Mouse (Mus musculus) cerebellum, adult 2 months (tissue): ENCODE data around the gene Usp44. TPM values are rescaled to one million over a fixed set of nuclear protein-coding genes. Genes with fewer than 3 reads are reported as not detected.
"Not testable (repeated sequence)": the region's sequence is repeated elsewhere in the genome, so short reads cannot be mapped to it uniquely, and the experiment has no call there.

Experiments
- DNase-seq, 2 experiments: peaks; one replicate each; pipeline ENCODE4 v3.0.0; 2021
- H3K27ac ChIP-seq: fragments of 200-500 bp; 2 replicates; pipeline ENCODE4 v1.5.1; 2012; ENCODE audit warnings: low read length, control low read depth, inconsistent platforms; ENCODE audit not compliant: insufficient read depth
- H3K27me3 ChIP-seq: fragments of 200-500 bp; 2 replicates; pipeline ENCODE4 v1.6.1; 2012; ENCODE audit warnings: inconsistent platforms, mild to moderate bottlenecking, low read length, moderate library complexity; ENCODE audit not compliant: control insufficient read depth, insufficient read depth
- H3K4me1 ChIP-seq: fragments of 200-500 bp; 2 replicates; pipeline ENCODE4 v1.6.1; 2011; ENCODE audit warnings: low read length; ENCODE audit not compliant: control insufficient read depth, insufficient read depth
- H3K4me3 ChIP-seq: fragments of 200-500 bp; replicated peaks from 2 replicates; pipeline ENCODE3; 2011; ENCODE audit warnings: mild to moderate bottlenecking, low read depth, low read length, control low read depth; ENCODE audit not compliant: insufficient read depth
- CTCF ChIP-seq: fragments of 200-500 bp; IDR thresholded peaks from 2 replicates; pipeline ENCODE4 v1.5.1; 2011; ENCODE audit warnings: low read depth, mild to moderate bottlenecking, control low read depth, low read length, moderate library complexity, borderline replicate concordance; ENCODE audit not compliant: insufficient read depth
- POLR2A ChIP-seq: fragments of 200-500 bp; IDR thresholded peaks from 2 replicates; pipeline ENCODE4 v1.6.1; 2011; ENCODE audit warnings: low read length, control low read depth, borderline replicate concordance; ENCODE audit not compliant: insufficient read depth
- WGBS: fragments of 180-500 bp; shearing (Covaris S2); methylation state at CpG from one replicate; pipeline ENCODE4 v1.1.7; 2018; 5-methylcytosine and 5-hydroxymethylcytosine counted together
- polyA plus RNA-seq: library from polyadenylated mRNA; depleted of rRNA; stranded (reverse); fragments of >200 nt; gene quantifications from 2 replicates; pipeline ENCODE4 v1.2.3, GENCODE M21; 2012

Gene Usp44
- polyA plus RNA-seq, 1 experiment: 0.05 TPM

- no peaks in the 10 kb centered on the region for H3K4me1 ChIP-seq
- DNase-seq: no peak
- WGBS: 73% methylated on average over 9 of the region's 9 CpGs
Observed at GRCm38 (mm10) chr10:93832811-93833210, 1.5 kb downstream of the Usp44 start.

GRCm38 (mm10) chr10:93833370-93833698 is 2.0 kb downstream of the Usp44 start:
- DNase-seq: no peak
- Histone ChIP-seq H3K4me1 (no peaks in the 10 kb centered on the region), H3K27me3 (peaks cover 5% of the 10 kb centered on the region; the same call in 1 of the 2 replicates), H3K4me3 (peak overlapping the region; percentile 64), H3K27ac (no peak overlapping the region)
- 2% methylated on average over 16 of the region's 16 CpGs for WGBS
- TF ChIP-seq CTCF (no peak), POLR2A (no peak)

More at GRCm38 (mm10) chr10:93832811-93833210, 1.5 kb downstream of the Usp44 start:
- Histone ChIP-seq H3K27ac (no peak overlapping the region), H3K27me3 (peaks cover 5% of the 10 kb centered on the region; the same call in 1 of the 2 replicates), H3K4me3 (no peak overlapping the region)
- TF ChIP-seq CTCF (no peak), POLR2A (no peak)

DNA sequence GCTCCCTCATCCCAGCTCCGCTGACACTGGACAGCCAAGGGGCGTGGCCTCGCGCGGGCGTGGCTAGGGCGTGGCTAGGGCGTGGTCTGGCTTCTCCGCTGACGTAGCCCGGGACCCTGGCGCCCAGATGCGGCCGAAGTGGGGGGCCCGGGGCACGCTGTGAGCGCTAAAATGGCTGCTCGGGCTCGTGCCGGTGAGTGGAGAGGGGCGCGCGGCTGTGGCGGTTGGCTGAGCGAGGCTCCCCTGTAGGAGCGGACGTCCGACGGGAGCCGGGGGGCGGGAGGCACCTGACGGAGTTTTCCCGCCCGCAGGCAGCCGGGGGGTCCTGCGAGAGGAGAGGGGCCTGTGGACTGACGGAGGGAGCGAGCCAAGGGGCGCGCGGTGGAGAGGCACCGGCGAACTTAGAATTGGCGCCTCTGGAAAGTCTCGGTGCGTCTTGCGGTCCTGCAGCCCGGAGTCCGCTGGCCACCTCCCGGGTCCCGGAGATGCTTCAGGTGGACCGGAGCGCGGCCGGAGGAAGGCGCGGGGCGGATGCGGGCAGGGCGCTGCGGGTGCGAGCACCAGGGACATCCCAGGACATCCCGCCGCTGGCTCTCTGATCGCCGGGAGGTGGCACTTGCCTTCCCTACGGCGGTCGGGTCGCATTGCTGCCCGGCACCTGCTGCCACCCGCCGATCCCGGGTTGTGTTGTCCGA is 2.5 kb downstream of the Usp44 start:
- Histone ChIP-seq H3K27ac (no peak overlapping the region), H3K4me3 (peak overlapping the region; percentile 64), H3K27me3 (peaks cover 5% of the 10 kb centered on the region; the same call in 1 of the 2 replicates), H3K4me1 (no peaks in the 10 kb centered on the region)
- under 1% methylated on average over 72 of the region's 75 CpGs for WGBS
- TF ChIP-seq POLR2A: no peak
- TF ChIP-seq CTCF: no peak
- DNase-seq: peak; percentile 64 to 73

DNA sequence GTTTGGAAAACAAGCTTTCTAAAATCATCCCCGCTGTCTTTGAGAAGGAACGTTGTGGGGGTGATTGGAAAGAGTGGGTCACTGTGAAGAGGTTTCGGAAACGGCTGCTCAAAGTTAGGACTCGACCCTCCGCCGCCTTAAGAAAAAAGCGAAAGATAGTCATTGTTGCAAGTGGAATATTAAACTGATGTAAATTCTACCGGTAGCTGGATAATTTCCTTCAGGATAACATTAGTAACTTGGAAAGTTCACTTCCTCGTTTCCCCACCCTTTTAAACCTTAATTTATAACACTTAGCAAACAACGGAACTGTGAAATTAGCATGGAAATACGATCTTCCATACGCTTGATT is 3.0 kb downstream of the Usp44 start:
- H3K4me1 ChIP-seq: no peaks in the 10 kb centered on the region
- H3K4me3 ChIP-seq: peak overlapping the region; percentile 64
- H3K27me3 ChIP-seq: peaks cover 5% of the 10 kb centered on the region; the same call in 1 of the 2 replicates
- no peak for DNase-seq
- TF ChIP-seq POLR2A: no peak
- no peak for TF ChIP-seq CTCF
- H3K27ac ChIP-seq: no peak overlapping the region
- 8% methylated on average over 13 of the region's 13 CpGs for WGBS

DNA sequence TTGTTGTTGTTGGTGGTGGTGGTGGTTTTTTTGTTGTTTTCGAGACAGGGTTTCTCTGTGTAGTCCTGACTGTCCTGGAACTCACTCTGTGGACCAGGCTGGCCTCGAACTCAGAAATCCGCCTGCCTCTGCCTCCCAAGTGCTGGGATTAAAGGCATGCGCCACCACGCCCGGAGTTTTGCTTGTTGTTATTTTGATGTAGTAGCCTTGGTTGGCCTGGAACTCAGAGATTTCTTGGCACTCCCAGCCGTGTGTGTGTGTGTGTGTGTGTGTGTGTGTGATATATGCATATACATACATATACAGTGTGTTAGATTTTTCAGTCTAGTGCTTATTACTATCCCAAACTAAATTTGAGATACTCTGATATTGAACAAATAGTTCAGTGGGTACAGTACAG is 3.8 kb downstream of the Usp44 start:
- H3K4me3 ChIP-seq, DNase-seq, H3K27ac ChIP-seq, H3K4me1 ChIP-seq, H3K27me3 ChIP-seq: not testable (repeated sequence)
- 87% methylated on average over 7 of the region's 7 CpGs for WGBS

DNA sequence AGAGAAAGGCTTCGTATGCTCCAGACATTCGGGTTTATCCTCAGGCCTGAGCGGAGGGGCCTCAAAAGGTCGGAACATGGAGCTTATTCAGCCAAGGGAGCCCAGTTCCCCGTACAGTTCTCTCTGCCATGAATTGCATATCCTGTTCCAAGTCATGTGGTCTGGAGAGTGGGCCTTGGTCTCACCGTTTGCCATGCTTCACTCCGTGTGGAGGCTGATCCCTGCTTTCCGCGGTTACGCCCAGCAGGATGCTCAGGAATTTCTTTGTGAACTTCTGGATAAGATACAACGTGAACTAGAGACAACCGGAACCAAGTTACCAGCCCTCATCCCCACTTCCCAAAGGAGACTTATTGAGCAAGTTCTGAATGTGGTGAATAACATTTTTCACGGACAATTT is 15.4 kb downstream of the Usp44 start:
- H3K4me1 ChIP-seq: no peaks in the 10 kb centered on the region
- H3K4me3 ChIP-seq: no peak overlapping the region
- H3K27ac ChIP-seq: no peak overlapping the region
- no peak for TF ChIP-seq CTCF
- TF ChIP-seq POLR2A: no peak
- H3K27me3 ChIP-seq: no peaks in the 10 kb centered on the region
- no peak for DNase-seq
- WGBS: 93% methylated on average over 13 of the region's 13 CpGs

- Histone ChIP-seq H3K27me3 (no peaks in the 10 kb centered on the region), H3K4me1 (no peaks in the 10 kb centered on the region), H3K27ac (no peak overlapping the region), H3K4me3 (no peak overlapping the region)
- no peak for DNase-seq
- 91% methylated on average over 9 of the region's 9 CpGs for WGBS
- no peak for TF ChIP-seq CTCF
- no peak for TF ChIP-seq POLR2A
Observed at GRCm38 (mm10) chr10:93855126-93855525, 23.8 kb downstream of the Usp44 start.

DNA sequence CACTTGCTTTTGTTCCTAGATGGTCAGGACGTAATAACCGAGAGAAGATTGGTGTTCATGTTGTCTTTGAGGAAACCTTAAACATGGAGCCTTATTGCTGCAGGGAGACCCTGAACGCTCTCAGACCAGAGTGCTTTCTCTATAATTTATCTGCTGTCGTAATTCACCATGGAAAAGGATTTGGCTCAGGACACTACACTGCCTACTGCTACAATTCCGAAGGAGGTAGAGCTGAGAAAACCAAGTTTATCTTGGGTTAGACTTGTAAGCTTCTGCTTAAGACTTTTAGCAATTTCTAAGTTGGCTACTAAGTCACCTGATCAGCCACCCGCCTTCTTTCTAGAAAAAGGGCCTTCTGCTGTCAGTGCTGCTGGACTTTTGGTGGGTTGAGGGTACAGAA is 24.7 kb downstream of the Usp44 start:
- DNase-seq: no peak
- Histone ChIP-seq H3K27me3 (no peaks in the 10 kb centered on the region), H3K4me1 (no peaks in the 10 kb centered on the region), H3K27ac (no peak overlapping the region), H3K4me3 (no peak overlapping the region)
- TF ChIP-seq CTCF: no peak
- TF ChIP-seq POLR2A: no peak
- WGBS: 84% methylated on average over 6 of the region's 6 CpGs
